Mouse (Mus musculus) thymus, adult 2 months (tissue): ENCODE data around the gene Ehd4.

ENCODE experiments used
- CTCF ChIP-seq: fragments of 200-500 bp; IDR thresholded peaks from 2 replicates; pipeline ENCODE4 v1.5.1; 2012; ENCODE audit warnings: mild to moderate bottlenecking, control low read depth, low read length, moderate library complexity, borderline replicate concordance; ENCODE audit not compliant: control insufficient read depth, poor library complexity, insufficient read depth; ENCODE audit errors: extremely low read depth
- POLR2A ChIP-seq: fragments of 200-500 bp; IDR thresholded peaks from 2 replicates; pipeline ENCODE4 v1.6.1; 2012; ENCODE audit warnings: mild to moderate bottlenecking, low read length, control low read depth, moderate library complexity; ENCODE audit not compliant: control insufficient read depth, poor library complexity, insufficient read depth; ENCODE audit errors: extremely low read depth

DNA sequence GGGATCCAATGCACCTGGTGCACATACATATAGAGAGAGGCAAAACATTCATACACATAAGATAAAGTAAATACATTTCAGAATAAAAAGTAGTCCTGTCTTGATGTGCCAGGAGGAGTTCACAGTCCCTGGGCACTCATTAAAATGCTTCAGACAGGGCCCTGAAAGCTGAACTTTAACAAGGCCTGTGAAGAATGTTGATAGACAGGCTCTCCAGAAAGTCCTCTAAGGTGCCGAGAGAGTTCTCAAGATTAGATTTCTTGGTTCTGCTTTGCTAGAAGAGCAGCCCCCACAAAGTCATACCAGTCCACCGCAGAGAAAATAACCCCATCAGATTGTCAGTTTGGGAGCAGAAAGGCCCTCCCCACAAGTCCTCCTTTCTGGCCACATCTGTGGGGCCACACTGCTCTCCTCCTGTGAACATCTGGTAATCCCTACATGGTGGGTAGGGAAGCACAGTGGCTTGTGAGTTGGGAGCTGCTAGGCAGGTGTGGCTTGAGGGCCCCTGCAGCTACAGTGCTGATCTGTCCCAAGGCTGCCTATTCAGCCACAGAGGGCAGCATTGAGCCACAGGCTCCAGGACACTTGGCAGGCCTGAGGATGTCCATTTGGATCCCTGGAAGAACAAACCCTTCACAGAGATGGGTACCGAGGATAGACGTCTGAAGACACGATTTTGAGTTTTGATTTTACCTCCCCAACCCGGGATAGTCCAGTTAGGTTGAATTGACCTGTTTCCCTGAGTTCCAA, 31.3 kb upstream of the Ehd4 start:
- no peak for TF ChIP-seq CTCF
- no peak for TF ChIP-seq POLR2A
